Mouse (Mus musculus) thymus, postnatal 10 days (tissue): ENCODE results near the gene Sav1.
A peak's percentile ranks its signal among the peaks of the same experiment; 100 is the strongest.

Experiments
- DNase-seq, 2 experiments: peaks; one replicate each; pipeline ENCODE4 v3.0.0; 2021; ENCODE audit warnings: low spot score in 2 of 2

Gene Sav1

DNA sequence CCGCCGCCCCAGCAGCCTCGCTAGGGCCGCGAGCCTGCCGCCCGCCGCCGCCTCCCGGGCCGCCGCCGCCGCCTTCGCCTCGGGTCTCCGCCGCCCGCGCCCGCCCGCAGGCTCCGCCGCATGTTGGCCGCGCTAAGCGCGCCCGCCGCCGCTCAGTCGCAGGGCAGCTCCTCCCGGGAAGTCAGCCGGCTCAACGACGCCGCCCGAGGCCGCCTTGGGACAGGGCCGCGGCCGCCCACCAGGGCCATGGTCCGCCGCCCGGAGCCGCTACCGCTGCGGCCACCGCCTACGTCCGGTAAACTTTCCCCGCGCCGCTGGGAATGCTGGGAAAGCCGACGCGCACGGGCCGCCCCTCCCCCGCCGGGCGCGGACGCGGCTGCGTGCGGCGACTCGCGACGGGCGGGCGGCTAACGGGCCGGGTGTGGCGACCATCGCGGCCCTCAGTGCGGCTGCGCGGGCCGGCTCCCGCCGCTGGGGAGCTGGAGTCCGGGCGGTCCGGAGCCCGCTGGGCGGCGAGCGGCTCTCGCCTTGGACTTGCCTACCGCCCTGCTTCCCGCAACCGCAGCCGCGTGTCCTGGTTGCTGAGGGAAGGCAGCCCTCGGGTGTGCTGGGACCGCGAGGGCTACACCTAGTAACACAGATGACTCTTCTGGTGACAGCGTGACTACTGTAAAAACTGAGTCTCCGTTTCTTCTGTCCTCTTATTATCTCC is at the start of gene Sav1:
Gene Sav1, minus strand, starts transcription at position 217 of the 712 bp plus-strand sequence.
- peak; percentile 20 to 42 for DNase-seq

DNA sequence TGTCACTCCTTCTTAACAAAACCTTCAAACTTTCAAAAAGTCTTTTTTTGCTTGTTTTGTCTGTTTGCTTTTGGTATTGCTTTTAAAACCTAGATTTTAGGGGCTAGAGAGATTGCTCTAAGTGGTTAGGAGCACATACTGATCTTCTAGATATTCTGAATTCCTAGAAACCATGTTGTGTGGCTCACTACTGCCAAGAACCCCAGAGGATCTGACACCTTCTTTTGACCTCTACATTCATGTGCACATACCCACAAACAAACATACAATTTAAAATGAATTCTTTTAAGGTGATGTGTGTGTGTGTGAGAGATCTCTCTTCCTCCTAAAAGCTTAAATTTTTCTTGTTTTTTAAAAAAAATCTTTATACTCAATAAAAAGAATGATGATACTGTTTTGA is 39.4 kb upstream of the Sav1 start:
- DNase-seq, result no peak

DNA sequence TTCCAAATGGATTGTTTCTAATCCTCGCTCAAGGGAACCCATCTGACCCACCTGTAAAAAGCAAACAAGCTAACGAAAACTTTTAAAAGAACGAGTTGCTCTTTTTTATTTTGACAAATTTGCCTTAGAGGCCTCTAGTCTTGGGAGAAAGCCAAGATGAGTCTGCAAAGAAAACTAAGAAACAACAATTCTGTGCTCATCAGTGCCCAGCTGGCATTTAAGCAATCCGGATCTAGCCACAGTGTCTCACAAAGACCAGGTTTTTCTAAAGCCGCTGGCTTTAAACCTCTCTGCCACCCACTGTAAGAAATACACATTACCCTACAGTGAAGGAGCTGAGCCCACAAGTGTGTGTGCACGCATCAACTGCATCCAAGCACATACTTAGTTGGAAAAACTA is 38.6 kb upstream of the Sav1 start:
- DNase-seq, result no peak

DNA sequence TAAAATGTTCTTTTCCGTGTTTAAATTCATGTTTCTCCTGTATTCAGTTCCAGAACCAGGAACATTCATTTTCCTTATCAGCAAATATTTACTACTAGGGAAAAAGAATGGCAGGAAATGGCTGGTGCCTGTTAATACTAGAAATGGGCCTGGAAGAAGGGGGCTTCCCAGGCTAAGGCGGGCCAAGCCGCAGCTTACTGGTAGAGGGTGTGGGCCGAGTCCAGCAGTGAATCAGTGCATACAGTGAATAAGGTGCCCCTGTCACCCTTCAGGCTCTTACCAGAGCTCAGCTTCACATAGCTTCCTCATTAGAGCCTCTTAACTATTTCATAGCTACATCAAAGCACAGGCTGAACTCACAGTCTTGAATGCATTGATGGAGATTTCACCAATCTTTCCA is 36.8 kb upstream of the Sav1 start:
- DNase-seq, result no peak

DNA sequence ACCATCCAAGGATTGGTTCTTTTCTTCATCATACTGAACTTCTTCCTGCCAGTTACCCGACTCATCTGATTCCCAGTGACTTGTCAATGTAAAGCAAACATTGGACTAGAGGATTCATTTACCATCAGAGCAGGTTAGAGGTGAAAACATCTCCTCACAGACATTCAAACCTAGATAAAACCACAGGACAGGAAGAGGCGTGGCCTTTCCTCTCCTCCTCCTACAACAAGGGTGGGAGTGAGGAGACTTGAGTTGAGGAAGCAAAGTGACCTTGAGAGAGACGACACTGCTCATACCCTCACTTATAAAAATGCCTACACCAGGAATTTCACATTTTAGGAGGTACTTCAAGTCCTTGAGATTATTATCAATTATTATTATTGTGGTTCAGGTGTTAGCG is 31.4 kb upstream of the Sav1 start:
- DNase-seq, result peak in 1 of 2 experiments; percentile 29

DNA sequence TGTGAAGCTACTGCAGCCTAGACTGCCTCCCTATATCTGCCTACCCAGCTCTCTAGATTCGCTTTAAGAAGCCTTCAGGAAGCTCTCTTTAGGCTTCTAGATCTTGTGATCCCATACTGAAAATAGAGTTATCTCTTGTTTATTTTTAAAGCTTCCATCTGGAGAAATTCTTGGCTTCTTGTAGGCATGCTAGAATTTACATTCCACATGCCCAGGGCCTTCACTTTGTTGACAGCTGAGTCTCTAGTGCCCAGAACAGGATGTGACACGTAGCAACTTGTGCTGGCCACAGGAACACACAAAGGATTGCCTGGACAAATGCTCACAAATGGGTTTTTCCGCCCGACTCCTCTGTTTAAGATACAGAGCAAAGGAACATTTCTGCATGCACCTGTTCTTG is 29.1 kb upstream of the Sav1 start:
- no peak for DNase-seq

DNA sequence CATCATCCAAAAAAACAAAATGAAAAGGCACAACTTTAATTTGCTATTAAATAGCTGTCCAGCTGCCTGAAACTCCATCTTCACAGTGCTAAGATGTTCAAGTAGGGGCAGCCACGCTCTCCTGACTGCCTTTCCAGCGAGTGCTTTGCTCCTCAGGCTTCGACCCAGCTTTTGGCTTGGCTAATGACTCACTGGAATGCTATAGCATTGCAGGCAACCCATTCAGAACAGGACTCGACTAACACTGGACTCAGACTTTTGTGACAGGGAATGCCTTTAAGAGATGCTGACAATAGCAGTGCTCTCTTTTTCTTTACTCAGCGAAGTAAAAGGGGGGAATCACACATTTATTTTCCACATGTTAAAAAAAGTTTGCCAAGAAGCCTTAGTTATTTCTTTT is 24.9 kb upstream of the Sav1 start:
- no peak for DNase-seq

DNA sequence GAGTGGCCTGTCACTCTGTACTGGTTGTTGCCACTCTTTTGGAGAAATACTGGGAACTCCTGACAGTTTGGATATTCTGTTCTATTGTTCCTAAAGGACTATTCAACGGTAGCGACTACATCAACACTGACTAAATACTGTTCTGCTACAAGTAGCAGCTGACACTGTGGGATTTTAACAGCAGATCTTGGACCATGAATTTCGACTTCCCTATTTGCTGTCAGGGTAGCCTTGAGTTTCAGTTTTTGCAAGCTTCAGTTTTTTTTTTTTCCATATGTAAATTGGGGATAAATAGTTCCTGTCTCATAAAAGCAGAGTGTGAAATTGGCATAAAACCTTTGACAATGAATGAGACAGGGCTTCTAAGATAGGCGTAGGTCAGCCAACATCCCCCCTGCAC is 23.6 kb upstream of the Sav1 start:
- no peak for DNase-seq

DNA sequence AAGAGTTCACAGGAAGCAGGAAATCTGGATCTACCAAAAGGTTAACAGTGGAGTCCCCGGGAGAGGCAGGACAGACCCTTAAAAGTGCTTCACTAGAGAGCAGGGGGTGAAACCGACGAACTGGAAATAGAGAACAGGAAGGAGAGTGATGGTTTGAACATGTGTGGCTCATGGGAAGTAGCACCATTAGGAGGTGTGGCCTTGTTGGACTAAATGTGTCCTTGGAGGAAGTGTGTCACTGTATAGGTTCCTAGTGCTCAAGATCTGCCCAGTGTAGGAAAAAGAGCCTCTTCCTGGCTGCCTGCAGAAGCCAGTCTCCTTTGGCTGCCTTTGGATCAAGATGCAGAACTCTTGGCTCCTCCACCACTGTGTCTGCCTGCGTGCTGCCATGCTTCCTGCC is 18.3 kb upstream of the Sav1 start:
- DNase-seq, result no peak

DNA sequence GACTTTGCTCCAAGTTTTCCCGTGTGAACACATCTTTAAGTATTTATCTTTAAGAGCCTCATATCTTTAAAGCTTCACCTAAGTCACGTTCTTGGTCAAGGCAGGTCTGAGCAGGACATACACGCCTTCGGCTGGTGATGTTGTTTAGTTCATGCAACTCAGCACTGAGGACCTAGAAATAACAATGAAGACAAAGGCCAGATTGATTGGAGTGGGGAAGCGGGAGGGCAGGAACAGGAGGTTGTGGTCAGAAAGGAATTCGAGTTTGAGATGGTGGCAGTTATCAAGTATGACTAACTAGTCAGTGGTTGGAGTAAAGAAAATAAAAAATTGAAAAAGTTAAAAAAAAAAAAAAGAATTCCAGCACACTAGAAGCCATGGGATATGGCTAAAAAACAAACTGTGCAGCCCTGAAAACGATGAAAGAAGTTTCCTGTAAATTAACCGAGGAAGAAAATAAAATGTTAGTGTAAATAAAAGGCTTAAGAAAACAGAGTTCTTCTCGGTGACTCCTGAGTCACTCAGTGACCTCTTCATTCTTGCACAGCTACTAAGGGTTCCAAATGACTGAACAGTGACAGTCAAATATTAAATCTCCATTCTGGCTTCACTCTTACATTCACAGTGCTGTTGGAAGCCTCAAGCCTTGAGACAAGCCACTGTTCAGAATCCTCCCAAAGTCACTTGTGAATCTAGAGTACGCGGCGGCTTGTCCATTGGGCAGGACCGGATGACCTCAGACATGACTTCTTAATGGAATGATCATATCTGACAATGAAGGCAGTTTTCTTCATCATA is 11.6 kb upstream of the Sav1 start:
- no peak for DNase-seq

DNA sequence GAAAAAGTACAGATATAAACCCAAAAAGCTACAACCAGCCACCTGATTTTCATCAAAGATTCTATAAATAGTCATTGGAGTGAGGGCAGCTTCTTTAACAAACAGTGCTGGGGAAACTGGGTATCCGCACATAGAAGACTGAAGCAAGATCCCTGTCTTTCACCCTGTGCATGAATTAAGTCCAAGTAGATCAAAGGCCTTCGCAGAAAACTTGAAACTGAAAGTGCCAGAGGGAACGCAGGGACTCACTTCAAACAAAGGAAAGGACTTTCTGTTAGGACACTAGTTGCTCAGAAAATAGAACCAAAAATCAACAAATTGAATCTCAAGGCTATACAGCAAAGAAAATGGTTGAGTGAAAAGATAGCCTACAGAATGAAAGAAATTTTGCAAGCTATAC is 8.6 kb upstream of the Sav1 start:
- no peak for DNase-seq

DNA sequence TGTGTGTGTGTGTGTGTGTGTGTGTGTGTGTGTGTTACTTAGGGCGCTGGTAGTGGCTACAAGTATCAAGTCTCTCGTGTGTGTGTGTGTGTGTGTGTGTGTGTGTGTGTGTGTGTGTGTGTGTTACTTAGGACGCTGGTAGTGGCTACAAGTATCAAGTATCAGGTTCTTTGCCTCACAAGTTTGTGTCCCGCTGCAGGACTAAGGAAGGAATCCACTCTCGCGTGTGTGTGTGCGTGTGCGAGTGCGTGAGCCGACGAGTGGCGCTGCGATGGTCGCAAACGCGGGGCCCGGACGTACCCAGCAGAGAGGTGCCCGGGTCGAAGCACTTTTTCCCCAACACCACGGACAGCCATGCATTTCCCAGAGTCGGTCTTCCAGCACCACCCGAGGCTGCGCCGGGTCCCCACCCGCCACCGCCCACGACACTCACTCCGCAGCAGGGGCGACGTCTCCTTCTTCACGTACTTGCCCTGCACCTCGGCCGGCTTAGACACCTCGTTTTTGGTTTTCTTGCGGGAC is 500 bp downstream of the Sav1 start:
- DNase-seq, result no peak

DNA sequence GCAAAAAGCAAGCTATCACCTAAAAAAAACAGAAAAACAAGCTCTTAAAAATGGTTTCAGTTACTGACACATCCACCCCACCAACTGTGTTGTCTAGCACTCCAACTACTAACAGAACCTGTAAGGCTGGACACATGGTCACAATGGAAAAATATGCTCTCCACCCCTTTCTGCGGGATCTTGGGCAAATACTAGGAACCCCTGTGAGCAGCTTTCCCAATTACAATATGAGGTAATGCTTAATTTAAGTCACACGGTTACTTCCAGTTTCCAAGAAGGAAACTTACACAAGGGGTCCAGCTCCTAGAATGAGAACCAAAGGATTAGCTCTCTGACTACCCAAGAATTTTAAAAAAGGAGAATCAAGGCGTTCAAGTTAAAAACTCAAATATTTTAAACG is 1.3 kb downstream of the Sav1 start:
- no peak for DNase-seq

DNA sequence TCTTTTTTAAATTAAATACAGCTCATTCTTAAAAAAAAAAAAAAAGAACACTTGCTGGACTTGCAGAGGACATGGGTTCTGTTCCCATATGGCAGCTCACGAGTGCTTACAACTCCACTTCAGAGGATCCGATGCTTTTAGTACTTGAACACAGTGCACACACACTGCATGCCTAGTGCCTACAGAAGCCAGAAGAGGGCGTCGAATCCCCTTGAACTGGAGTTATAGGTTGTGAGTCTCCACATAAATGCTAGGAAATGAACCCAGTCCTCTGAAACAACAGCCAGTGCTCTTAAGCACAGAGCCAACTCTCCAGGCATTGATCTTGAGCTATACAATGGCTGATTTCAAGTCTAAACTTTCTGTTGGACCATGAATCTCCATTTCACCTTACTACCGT is 3.9 kb downstream of the Sav1 start:
- peak in 1 of 2 experiments; percentile 33 for DNase-seq

DNA sequence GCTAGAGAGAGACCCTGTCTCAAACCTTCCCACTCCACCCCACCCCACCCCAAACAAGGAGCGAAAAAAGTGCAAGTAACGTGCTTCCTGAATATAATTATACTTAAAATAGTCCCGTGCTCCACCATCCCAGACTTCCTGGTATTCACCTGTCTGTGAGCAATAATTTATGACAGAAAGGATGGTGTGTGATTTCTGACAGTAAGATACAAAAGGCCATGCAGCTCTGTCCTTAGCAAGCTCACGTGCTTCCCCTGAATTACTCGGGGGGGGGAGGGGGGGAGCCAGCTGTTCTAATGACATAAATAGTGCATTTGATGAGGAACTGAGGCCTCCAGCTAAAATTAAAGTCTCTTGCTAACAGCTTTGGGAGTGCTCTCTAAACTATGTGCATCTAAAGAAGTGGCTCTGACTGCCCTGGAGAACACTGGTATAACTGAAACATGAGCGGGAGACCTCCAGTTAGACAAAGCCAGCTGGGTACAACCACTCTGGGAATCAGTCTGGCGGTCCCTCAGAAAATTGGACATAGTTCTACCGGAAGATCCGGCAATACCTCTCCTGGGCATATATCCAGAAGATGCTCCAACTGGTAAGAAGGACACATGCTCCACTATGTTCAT is 9.3 kb downstream of the Sav1 start:
- DNase-seq, result no peak

DNA sequence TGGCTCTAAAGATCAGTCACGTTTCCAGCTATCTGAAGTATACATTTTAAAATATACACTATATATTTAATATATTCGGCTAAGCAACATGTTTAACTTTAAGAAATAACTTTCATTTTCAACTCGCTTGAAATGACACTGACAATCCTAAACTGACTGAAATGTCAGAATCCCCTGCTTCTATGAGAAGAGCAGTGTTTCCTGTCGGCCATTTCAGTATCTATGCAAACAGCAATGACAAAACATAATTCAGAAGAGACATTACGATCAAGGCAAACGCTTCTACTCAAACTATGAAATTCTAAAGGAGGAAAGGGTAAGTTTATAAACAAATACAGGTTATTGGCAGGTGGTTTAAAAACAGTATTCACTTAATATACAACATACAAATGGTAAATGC is 10.1 kb downstream of the Sav1 start:
- no peak for DNase-seq

DNA sequence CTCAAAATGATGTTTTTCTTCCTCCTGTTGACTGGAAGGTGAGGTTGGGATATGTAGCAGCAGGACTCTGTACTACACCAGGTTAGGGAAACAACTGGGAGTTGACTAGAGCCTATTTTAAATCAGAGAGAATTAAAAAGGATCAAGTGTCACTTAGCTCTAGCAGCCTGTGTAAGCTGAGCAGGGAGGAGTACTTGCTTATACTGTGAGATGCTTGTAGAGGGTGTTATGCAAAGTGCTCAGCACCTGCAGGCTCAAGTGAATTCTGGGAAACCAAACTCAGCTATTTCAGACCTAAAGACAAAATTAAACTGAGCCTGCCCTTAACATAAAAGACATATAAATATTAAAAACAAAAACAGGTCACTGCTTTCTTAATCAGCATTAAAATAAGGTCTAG is 13.1 kb downstream of the Sav1 start:
- DNase-seq, result no peak

DNA sequence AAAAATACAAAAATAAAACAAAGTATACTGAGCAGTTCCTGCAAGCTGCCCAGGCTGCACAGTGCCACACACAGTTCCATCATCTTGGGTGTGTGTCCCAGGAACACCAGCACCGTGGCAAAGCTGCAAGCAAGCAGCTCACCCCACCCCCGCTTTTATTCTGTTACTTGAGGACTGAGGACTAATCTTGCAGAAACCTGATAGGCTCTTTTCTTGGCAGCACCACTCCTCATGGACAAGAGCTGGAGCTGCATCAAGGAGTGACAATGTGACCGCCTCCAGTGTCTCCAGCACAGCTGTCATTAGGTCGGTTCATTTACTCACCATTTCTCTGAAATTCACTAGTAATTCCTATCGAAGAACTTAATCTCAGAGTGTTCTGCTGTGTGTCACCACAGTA is 18.6 kb downstream of the Sav1 start:
- no peak for DNase-seq

DNA sequence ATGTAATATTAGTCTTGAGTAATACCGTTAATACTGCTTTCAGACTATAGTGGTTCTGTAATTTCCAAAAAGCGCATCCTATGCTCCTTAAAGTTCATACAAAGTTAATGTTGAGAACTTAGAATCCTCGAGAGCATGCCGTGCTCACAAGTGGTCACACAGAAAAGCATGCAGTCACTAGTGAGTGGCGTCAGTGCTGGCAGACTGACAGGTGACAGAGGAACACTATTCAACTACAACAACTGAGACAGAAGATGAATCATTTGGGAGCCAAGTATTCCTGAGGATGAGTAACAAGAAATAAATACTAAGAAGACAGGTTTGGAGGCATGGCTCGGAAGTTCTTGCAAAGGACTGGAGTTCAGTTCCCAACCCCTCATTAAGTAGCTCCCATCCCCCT is 19.7 kb downstream of the Sav1 start:
- no peak for DNase-seq

DNA sequence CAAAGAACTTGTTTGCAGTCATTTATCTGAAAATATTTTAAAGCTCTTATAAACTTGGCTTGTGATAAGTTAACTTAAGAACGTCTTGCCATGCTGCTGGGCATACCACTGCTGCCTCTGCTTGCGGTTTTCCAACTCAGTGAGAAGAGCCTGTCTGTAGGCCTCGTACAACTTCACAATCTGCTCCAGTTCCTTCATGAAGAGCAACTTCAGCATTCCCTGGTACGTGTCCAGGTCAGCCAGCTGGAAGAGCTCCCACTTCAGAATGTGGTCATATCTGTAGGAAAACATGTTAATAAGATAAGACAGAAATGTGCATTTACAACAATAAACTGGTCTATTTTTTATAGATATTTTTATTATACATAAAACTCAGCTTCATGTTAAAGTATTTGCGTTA is 20.7 kb downstream of the Sav1 start:
- no peak for DNase-seq

DNA sequence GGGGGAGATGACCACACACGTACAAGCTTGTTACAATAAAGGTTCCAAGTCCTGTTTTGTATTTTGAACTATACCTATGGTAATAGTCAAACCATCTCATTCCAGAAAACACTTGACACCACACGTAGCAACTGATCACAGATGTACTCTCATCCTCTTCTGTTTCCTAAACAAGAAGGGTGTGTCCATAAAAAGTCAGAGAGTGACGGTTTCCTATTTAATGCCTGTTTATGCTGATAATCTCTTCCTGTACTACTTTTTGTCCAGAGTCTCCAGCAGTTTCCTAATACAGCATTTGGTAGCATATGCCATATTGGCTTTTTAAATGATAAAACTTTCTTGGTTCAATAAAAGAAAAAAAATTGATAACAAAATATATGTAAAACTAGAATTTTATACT is 21.2 kb downstream of the Sav1 start:
- DNase-seq, result no peak

DNA sequence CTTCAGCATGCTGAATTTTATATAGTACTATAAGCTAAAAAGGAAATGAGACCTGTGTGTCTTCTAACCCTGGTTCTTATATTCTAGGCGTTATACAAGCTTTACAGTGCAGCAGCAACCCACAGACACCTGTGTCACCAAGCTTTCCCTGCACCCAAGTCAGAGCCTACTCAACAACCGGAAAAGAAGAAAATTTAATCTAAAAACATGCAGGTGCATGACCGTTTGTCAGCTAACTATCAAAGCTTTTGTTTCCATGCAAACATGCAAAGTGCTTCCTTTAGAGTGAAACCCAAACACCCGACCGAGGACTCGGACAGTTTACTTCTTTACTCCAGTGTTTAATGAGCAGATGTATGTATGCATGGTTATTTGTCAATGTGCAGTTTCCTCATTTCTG is 23.7 kb downstream of the Sav1 start:
- peak; percentile 12 to 15 for DNase-seq

DNA sequence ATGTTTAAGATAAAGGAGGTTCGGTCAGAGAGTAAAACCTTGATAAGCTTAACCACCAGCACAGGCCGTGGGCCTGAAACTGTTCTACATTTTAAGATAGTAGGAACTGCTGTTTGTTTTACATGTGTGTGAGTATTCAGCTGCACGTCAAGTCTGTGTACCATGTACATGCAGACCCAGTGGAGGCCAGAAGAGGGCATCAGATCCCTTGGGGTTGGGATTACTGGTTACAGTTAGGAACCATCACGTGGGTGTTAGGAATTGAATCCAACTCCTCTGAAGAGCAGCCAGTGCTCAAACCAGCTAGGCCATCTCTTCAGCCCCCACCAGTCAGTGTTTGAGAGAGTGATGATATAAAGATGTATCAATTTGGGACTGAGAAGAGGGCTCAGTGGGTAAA is 24.3 kb downstream of the Sav1 start:
- peak; percentile 66 for DNase-seq
